Mouse (Mus musculus): ENCODE data around the gene Kdm8.

Gene Kdm8

DNA sequence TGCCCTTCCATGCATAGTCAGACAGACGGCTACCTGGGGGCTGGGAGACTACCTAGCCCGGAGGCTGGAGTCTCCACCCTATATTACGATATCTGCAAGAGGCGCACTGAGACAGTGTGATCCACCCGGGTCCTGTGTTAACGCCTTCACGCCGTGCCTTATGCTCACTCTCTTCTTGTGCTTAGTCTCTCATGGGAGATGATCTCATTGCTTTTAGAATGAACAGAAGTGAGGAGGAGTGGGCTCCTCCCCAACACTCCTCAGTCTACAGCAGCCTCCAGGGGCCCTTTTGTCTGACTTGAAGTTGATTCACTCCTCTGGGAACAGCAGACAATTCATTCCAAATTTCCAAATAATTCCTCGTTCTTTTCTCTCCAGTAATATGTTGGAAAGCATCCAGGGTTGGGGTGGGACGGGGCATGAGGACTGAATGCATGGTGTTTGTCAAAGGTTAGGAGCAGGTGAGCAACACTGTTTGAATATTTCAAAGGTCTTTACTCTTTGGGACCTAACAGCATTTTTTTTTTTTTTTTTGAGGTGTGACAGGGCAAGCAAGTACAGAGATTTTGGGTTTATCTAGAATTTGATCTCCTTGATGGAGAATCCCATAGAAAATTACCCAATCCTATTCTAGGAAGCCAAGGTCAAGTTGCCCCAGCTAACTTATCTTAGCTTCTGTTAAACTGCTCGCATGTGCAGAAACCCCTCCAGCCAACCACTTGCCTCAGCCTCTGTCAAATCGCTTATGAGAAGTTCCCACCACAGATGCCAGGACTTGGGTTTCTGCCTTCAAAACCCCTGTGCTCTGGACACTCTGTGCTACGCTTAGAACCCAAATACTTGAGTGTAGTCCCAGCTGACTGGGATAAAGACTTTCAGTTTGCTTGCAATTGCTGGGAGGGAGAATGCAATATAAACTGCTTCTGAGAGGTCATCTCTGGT, 55.7 kb downstream of the Kdm8 start:
- DNase-seq (ENCODE audit: low spot score in 2 of 2): peak in 1 of 2 experiments; percentile 17

- no peak for DNase-seq (ENCODE audit: low spot score in 2 of 2)
These were observed 56.4 kb downstream of the Kdm8 start for GRCm38 (mm10) chr7:125500879-125501278.

GRCm38 (mm10) chr7:125503374-125504092, 59.1 kb downstream of the Kdm8 start:
- peak in 1 of 2 experiments; percentile 57 for DNase-seq (ENCODE audit: low spot score in 2 of 2)

GRCm38 (mm10) chr7:125504618-125505017, 60.1 kb downstream of the Kdm8 start:
- DNase-seq (ENCODE audit: low spot score in 2 of 2): no peak

- no peak for DNase-seq (ENCODE audit: low spot score in 2 of 2)
These were observed 61.1 kb downstream of the Kdm8 start for GRCm38 (mm10) chr7:125505568-125505967.

DNA sequence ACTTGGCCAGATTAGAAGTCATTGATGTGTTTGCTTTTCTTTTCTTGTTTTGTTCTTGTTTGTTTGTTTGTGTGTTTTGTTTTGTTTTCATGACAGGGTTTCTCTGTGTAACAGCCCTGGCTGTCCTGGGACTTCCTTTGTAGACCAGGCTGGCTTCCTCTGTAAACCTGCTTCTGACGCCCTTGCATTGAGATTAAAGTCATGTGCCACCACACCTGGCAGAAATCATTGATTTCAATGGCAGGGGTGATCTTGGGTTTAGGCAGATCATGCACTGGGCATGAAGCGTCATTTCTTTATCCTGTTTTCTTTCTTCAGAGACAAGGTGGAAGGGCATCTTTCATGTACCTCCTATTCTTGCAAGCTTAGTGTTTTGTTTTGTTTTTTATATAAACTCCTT, 62.8 kb downstream of the Kdm8 start:
- DNase-seq (ENCODE audit: low spot score in 2 of 2): no peak

GRCm38 (mm10) chr7:125511432-125511831, 67.0 kb downstream of the Kdm8 start:
- DNase-seq (ENCODE audit: low spot score in 2 of 2): no peak

DNA sequence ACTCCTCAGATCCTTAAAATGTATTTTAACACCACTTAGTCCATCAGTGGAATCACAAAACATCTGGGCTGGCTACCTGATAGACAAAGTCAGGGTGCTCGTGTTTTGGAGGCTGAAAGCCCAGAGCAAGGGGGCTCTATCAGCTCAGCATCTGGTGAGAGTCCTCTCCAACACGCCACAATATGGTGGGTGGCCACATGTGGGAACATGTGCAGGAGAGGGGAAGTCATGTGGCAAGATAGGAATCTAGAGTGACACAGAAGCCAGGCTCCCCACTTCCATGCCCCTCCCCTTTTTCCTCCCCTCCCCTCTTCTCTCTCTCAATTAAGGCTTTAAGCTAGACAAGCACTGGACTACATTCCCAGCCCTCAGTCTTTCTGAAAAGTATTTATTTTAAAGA, 67.4 kb downstream of the Kdm8 start:
- no peak for DNase-seq (ENCODE audit: low spot score in 2 of 2)
